Mouse (Mus musculus): Measurements from ENCODE around the gene Crisp3.
"Not testable (repeated sequence)": the region's sequence is repeated elsewhere in the genome, so short reads cannot be mapped to it uniquely, and the experiment has no call there.

The Crisp3 gene

GRCm38 (mm10) chr17:40242135-40242534, at the start of gene Crisp3:
Crisp3 (minus strand) TSS chr17:40242288.
- Histone ChIP-seq H3K27me3 (ENCODE audit: insufficient read depth, low read length) (no peaks in the 10 kb centered on the region), H3K9me3 (ENCODE audit: low read length) (no peaks in the 10 kb centered on the region), H3K36me3 (ENCODE audit: insufficient read depth, low read length) (no peaks in the 10 kb centered on the region), H3K4me1 (replicated peaks; ENCODE audit: low read depth, low read length) (no peaks in the 10 kb centered on the region), H3K4me3 (replicated peaks; ENCODE audit: low read length) (no peak within 1 kb of the TSS)
- TF ChIP-seq NANOG (IDR thresholded peaks at IDR 0.05; ENCODE audit: borderline replicate concordance, low read length), result no peak
- TF ChIP-seq CTCF (conservative IDR thresholded peaks at IDR 0.05; ENCODE audit: low read length), result no peak
- TF ChIP-seq POU5F1 (IDR thresholded peaks at IDR 0.05; ENCODE audit: borderline replicate concordance, low read length), result no peak

GRCm38 (mm10) chr17:40285435-40285834, 43.3 kb upstream of the Crisp3 start:
- Histone ChIP-seq H3K9me3 (ENCODE audit: low read length) (no peaks in the 10 kb centered on the region), H3K36me3 (ENCODE audit: insufficient read depth, low read length) (no peaks in the 10 kb centered on the region), H3K27me3 (ENCODE audit: insufficient read depth, low read length) (no peaks in the 10 kb centered on the region), H3K4me1 (replicated peaks; ENCODE audit: low read depth, low read length) (no peaks in the 10 kb centered on the region), H3K4me3 (replicated peaks; ENCODE audit: low read length) (no peak overlapping the region)
- TF ChIP-seq POU5F1 (IDR thresholded peaks at IDR 0.05; ENCODE audit: borderline replicate concordance, low read length) (no peak), CTCF (conservative IDR thresholded peaks at IDR 0.05; ENCODE audit: low read length) (no peak; the same call in 1 of the 2 replicates), NANOG (IDR thresholded peaks at IDR 0.05; ENCODE audit: borderline replicate concordance, low read length) (no peak)

- H3K27me3 ChIP-seq (ENCODE audit: insufficient read depth, low read length), result no peaks in the 10 kb centered on the region
- H3K36me3 ChIP-seq (ENCODE audit: insufficient read depth, low read length), result no peaks in the 10 kb centered on the region
- H3K4me3 ChIP-seq (replicated peaks; ENCODE audit: low read length), result no peak overlapping the region
- TF ChIP-seq CTCF (conservative IDR thresholded peaks at IDR 0.05; ENCODE audit: low read length) (no peak), NANOG (IDR thresholded peaks at IDR 0.05; ENCODE audit: borderline replicate concordance, low read length) (no peak), POU5F1 (IDR thresholded peaks at IDR 0.05; ENCODE audit: borderline replicate concordance, low read length) (no peak)
- no peaks in the 10 kb centered on the region for H3K4me1 ChIP-seq (replicated peaks; ENCODE audit: low read depth, low read length)
- H3K9me3 ChIP-seq (ENCODE audit: low read length), result no peaks in the 10 kb centered on the region
Observed at GRCm38 (mm10) chr17:40275519-40275918, 33.4 kb upstream of the Crisp3 start.

- H3K4me3 ChIP-seq (replicated peaks; ENCODE audit: low read length), result no peak overlapping the region
- H3K36me3 ChIP-seq (ENCODE audit: insufficient read depth, low read length), result no peaks in the 10 kb centered on the region
- TF ChIP-seq NANOG (IDR thresholded peaks at IDR 0.05; ENCODE audit: borderline replicate concordance, low read length) (no peak), POU5F1 (IDR thresholded peaks at IDR 0.05; ENCODE audit: borderline replicate concordance, low read length) (no peak), CTCF (conservative IDR thresholded peaks at IDR 0.05; ENCODE audit: low read length) (no peak)
- no peaks in the 10 kb centered on the region for H3K27me3 ChIP-seq (ENCODE audit: insufficient read depth, low read length)
- H3K4me1 ChIP-seq (replicated peaks; ENCODE audit: low read depth, low read length), result no peaks in the 10 kb centered on the region
- no peaks in the 10 kb centered on the region for H3K9me3 ChIP-seq (ENCODE audit: low read length)
Observed at GRCm38 (mm10) chr17:40274906-40275470, 32.9 kb upstream of the Crisp3 start.

GRCm38 (mm10) chr17:40252487-40252886, 10.4 kb upstream of the Crisp3 start:
- H3K9me3 ChIP-seq (ENCODE audit: low read length), result no peaks in the 10 kb centered on the region
- H3K36me3 ChIP-seq (ENCODE audit: insufficient read depth, low read length), result no peaks in the 10 kb centered on the region
- H3K4me3 ChIP-seq (replicated peaks; ENCODE audit: low read length), result no peak overlapping the region
- no peak for TF ChIP-seq NANOG (IDR thresholded peaks at IDR 0.05; ENCODE audit: borderline replicate concordance, low read length)
- TF ChIP-seq POU5F1 (IDR thresholded peaks at IDR 0.05; ENCODE audit: borderline replicate concordance, low read length), result no peak
- no peak for TF ChIP-seq CTCF (conservative IDR thresholded peaks at IDR 0.05; ENCODE audit: low read length)
- no peaks in the 10 kb centered on the region for H3K4me1 ChIP-seq (replicated peaks; ENCODE audit: low read depth, low read length)
- no peaks in the 10 kb centered on the region for H3K27me3 ChIP-seq (ENCODE audit: insufficient read depth, low read length)

- no peaks in the 10 kb centered on the region for H3K4me1 ChIP-seq (replicated peaks; ENCODE audit: low read depth, low read length)
- no peaks in the 10 kb centered on the region for H3K36me3 ChIP-seq (ENCODE audit: insufficient read depth, low read length)
- TF ChIP-seq NANOG (IDR thresholded peaks at IDR 0.05; ENCODE audit: borderline replicate concordance, low read length), result no peak
- no peak for TF ChIP-seq POU5F1 (IDR thresholded peaks at IDR 0.05; ENCODE audit: borderline replicate concordance, low read length)
- no peak for TF ChIP-seq CTCF (conservative IDR thresholded peaks at IDR 0.05; ENCODE audit: low read length)
- H3K9me3 ChIP-seq (ENCODE audit: low read length), result no peaks in the 10 kb centered on the region
- no peak within 1 kb of the TSS for H3K4me3 ChIP-seq (replicated peaks; ENCODE audit: low read length)
- H3K27me3 ChIP-seq (ENCODE audit: insufficient read depth, low read length), result no peaks in the 10 kb centered on the region
Observed at GRCm38 (mm10) chr17:40208540-40208939, 33.5 kb downstream of the Crisp3 start, which contains the start of gene Pgk2. Pgk2 (minus strand) TSS chr17:40208640.

- H3K4me3 ChIP-seq (replicated peaks; ENCODE audit: low read length); H3K4me1 ChIP-seq (replicated peaks; ENCODE audit: low read depth, low read length); H3K27me3 ChIP-seq (ENCODE audit: insufficient read depth, low read length); H3K9me3 ChIP-seq (ENCODE audit: low read length); H3K36me3 ChIP-seq (ENCODE audit: insufficient read depth, low read length): not testable (repeated sequence)
Observed at GRCm38 (mm10) chr17:40201803-40202202, 40.3 kb downstream of the Crisp3 start.

GRCm38 (mm10) chr17:40190192-40190591, 51.9 kb downstream of the Crisp3 start:
- H3K27me3 ChIP-seq (ENCODE audit: insufficient read depth, low read length); H3K36me3 ChIP-seq (ENCODE audit: insufficient read depth, low read length); H3K4me3 ChIP-seq (replicated peaks; ENCODE audit: low read length); H3K4me1 ChIP-seq (replicated peaks; ENCODE audit: low read depth, low read length): not testable (repeated sequence)
- H3K9me3 ChIP-seq (ENCODE audit: low read length), result peaks cover 20% of the 10 kb centered on the region; the same call in 1 of the 2 replicates

Data from E14TG2a.4 (cell line).